Mouse (Mus musculus) heart, adult 8-10 months (tissue): ENCODE measurements around the gene Trim65. TPM values are rescaled to one million over a fixed set of nuclear protein-coding genes. Genes with fewer than 3 reads are reported as not detected.

Experiments
- DNase-seq: peaks from one replicate; pipeline ENCODE4 v3.0.0; 2022; ENCODE audit warnings: low spot score
- total RNA-seq, 4 experiments: library from RNA; stranded (reverse); gene quantifications; 2 replicates each; pipeline ENCODE4 v1.2.4; 2022

Gene Trim65
- 1 to 10 TPM; 6.6 to 8.2 (median 7.6) TPM for total RNA-seq

DNA sequence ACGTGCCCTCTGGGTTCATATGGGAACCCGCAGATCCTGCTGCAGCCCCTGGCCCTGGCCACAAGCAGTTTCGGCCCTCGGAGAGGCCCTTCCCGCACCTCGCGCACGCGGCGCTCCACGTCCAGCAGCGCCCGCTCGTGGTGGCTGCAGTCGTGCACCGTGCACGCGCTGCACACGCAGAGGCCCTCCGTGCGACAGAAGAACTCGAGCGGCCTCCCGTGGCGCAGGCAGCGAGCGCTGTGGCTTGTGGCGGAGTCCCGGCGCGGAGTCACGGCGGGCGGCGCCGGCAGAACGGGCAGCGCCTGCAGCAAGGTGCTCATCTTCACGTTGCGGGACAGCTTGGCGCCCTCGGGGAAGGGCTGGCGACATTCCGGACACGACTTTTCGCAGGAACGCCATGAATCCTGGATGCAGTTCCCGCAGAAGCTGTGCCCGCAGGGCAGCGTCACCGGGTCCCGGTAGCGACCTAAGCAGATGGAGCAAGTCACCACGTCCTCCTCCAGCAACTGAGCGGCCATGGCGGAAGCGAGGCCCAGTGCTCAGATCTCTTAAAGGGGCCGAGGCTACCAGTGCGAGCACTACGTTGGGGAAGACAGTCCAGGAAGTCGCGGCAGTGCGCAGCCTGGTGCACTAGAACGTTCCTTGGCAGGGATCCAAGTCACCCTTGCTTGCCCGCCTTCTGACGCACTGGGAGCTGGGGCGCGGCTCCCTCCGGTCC lies at the start of gene Trim65:
Gene Trim65 (minus strand): TSS at position 641 of the 718 bp plus-strand sequence.
- peak; percentile 94 for DNase-seq

DNA sequence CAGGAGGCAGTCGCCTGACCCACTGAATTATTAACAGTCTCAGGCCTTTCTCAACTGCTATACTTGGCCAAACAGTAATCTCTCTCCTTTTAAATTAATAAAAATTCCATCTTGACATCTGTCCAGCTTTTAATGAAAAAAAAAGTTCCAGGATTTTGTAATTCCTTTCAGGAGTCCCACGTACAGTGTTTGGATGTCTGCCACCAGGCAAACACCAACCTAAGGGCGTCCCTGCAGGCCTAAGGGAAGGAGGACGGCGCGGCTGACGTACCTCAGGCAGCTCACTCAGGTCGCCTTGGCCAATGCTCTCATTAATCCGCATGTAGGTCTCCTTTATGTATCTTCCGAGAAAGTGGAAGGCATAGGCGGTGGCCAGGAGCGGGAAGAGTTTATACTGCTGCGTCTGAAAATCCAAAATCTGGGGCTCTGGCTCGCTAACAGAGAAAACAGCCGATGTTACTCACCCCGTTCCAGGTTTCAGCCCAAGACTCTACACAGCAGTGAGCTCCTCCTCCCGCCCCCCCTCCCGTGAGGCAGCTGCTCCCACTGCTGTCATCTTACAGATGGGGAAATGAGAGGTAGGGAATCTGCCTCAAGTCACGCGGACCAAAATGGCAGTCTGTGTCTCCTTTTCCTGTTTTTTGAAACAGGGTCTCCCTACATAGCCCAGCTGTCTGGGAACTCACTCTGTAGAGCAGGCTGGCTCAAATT lies 47.6 kb upstream of the Trim65 start:
- DNase-seq: no peak

DNA sequence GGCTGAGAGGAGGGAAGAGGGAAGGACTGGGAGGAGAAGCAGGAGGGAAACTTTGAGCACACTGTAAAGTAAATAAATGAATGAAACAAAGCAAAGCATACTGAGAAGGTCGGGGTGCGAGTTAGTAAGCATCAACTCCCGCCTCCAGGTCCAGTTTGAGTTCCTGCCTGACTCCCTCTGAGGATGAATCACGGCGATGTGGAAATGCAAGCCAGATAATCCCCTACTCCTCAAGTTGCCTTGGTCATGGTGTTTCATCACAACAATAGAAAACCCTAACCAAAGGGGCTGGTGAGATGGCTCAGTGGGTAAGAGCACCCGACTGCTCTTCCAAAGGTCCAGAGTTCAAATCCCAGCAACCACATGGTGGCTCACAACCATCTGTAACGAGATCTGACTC lies 45.1 kb upstream of the Trim65 start:
- DNase-seq: no peak

- DNase-seq: no peak
These were observed 44.0 kb upstream of the Trim65 start for GRCm38 (mm10) chr11:116174775-116175448.

GRCm38 (mm10) chr11:116171959-116172358 lies 41.0 kb upstream of the Trim65 start:
- no peak for DNase-seq

DNA sequence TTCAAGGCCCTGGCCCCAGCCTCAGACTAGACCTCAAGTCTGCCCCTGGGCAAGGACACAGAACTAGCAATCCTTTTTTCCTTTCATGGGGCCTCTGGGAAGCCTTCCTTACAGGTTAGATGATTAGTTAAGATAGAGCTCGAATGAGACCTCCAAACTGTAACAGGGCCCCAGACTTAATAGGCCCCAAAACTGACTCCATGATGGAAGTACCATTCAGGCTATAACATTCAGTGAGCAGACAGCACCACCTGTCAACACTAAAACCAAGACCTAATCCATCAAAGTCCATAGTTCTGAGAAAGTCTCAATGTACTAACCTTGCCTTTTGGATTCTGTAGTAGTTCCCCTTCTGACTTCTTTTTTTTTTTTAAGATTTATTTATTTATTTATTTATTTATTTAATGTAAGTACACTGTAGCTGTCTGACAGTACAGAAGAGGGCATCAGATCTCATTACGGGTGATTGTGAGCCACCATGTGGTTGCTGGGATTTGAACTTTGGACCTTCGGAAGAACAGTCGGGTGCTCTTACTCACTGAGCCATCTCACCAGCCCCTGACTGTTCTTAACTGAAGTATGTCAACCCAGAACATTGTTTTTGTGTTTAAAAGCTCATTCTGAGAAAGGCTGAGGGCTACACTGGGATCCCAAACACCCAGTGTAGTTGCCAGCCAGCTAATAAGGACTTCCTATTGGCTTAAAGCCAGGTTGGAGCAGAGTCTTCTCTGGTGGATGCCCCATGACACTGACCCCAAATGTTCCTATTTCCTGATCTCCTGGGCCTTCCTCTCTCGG lies 39.3 kb upstream of the Trim65 start:
- DNase-seq: no peak

- no peak for DNase-seq
These were observed 38.3 kb upstream of the Trim65 start for GRCm38 (mm10) chr11:116169214-116169613.

- peak; percentile 96 for DNase-seq
These were observed 37.0 kb upstream of the Trim65 start, which contains the start of gene Fbf1 for GRCm38 (mm10) chr11:116167884-116168439. Gene Fbf1, minus strand, starts transcription at chr11:116168166.

- no peak for DNase-seq
These were observed 36.3 kb upstream of the Trim65 start for GRCm38 (mm10) chr11:116167232-116167631.

DNA sequence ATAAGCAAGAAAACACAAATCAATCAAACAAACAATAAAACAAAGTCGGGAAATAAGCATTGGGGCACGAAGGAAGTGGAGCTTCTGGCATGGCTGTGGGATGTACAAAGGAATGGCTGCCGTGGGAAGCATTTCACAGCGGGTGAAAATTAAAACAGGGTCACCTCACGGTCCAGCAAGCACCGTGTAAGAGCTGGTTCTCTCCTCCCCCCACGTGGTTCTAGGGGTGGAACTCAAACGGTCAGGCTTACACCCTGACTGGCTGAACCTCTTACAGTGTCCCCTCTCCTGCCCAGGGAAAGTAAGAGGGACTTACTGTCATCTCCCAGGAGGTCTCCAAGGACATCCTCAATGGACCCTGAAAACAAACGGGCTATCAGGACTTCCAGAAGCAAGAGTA lies 32.1 kb upstream of the Trim65 start:
- no peak for DNase-seq

DNA sequence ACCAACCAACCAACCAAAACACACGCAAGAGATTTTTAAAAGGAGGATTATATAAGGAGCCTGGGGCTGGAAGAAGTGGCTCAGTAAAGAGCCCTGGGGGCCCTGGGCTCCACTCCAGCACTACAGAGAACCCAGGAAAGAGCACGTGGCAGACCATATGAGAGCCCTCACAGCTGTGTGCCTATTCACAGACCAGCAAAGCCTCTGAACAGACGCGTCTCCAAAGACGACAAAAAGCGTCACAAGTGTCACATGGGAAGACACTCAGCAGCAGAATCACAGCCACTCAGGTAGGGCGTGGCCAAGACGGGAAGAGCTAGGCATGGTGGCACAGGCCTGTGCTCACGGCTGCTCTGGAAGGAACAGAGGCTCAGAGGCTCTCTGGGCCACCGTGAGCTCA lies 31.2 kb upstream of the Trim65 start:
- DNase-seq: no peak

DNA sequence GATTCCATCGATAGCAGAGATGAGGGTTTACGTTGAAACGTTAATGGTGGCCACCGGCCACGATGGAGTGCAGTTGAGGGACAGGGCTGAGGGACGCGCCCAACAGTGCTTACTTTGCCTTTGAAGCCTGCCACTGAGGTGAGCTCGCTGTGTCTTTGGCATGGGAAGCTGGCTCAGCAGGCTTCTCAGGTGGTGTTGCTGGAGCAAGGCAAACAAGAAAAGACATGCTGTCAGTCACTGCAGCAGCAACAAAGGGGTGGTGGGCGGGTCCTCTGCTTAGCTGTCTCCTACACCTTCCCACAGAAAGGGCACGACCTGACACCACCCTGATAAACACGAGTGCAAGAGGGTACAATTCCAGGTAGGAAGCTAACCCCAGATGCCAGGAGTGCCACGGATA lies 30.4 kb upstream of the Trim65 start:
- no peak for DNase-seq

- no peak for DNase-seq
These were observed 20.0 kb upstream of the Trim65 start for GRCm38 (mm10) chr11:116150960-116151359.

DNA sequence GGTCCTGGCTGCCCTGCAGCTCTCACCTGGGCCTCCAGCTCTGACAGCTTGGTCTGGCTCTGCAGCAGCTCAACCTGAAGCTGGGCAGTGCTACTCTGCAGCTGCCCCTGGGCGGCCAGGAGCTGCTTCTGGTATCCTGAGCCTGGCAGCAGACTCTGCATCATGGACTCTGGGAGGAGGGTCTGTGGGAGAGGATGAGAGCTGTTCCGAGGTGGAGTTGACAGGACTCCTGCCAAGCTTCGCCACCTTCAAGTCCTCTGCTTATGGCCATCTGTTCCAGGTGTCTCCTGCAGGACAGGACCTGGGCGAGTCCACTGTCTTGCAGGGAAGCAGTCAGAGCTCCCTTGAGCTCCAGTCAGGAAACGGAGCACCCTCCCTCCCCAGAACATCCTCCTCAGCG lies 18.4 kb upstream of the Trim65 start:
- no peak for DNase-seq

GRCm38 (mm10) chr11:116148761-116149221 lies 17.9 kb upstream of the Trim65 start:
- no peak for DNase-seq

GRCm38 (mm10) chr11:116146294-116146985 lies 15.5 kb upstream of the Trim65 start:
- no peak for DNase-seq

- DNase-seq: no peak
These were observed 14.8 kb upstream of the Trim65 start for GRCm38 (mm10) chr11:116145481-116146293.

DNA sequence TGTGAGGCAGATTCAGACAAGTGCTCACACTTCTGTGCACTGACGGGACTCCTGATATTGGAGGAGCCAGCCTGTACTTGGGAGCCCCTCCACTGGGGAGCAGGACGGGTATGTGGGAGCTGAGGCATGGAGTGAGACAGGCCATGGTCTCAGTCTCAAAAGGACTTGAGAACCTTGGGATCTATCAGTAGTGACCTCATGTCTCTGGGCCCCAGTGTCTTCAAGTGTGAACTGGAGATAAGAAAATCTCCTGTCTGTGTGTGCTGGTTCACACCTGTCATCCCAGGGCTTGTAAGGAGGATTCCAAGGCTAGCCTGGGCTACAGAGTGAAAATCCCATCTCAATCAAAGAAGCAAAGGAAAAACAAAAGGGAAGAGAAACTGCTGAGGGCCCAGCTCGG lies 12.5 kb upstream of the Trim65 start:
- no peak for DNase-seq

GRCm38 (mm10) chr11:116142211-116142991 lies 11.5 kb upstream of the Trim65 start:
- no peak for DNase-seq
